7 mouse cellular contexts compared by ENCODE assay signal in genomic region chr17:15379741-15380526, GRCm38 (mm10). TPM values are rescaled to one million over a fixed set of nuclear protein-coding genes. Genes with fewer than 3 reads are reported as not detected.
DNase-seq lines count a peak whose midpoint lies in the region; ATAC-seq and TF ChIP-seq lines count a peak whose summit lies in the region.

No protein-coding gene starts in this region.

- H3K9ac ChIP-seq in lung, postnatal 0 days (replicated peaks; ENCODE audit: low read depth), result no peak overlapping the region
- peak overlapping the region; percentile 66 for H3K9ac ChIP-seq in forebrain, embryonic 14.5 days (ENCODE audit: low read length)
- no peak overlapping the region for H3K9ac ChIP-seq in liver, embryonic 11.5 days (ENCODE audit: low read depth, low read length)
- peak overlapping the region; percentile 70 for H3K9ac ChIP-seq in stomach, embryonic 16.5 days (ENCODE audit: low read length)

- no peak for DNase-seq in lung, postnatal 0 days (ENCODE audit: low spot score)
- no peak for DNase-seq in lung, postnatal 36 days
- DNase-seq in forebrain, embryonic 14.5 days (ENCODE audit: low spot score), result peak; percentile 67
- peak; percentile 27 for DNase-seq in liver, embryonic 11.5 days (ENCODE audit: low spot score)
- DNase-seq in ovary, postnatal 14 days (ENCODE audit: low spot score), result no peak
- DNase-seq in gastrocnemius, postnatal 36 days, result no peak

- peaks cover 4% of the 10 kb centered on the region; the same call in 1 of the 2 replicates for H3K4me1 ChIP-seq in lung, postnatal 0 days (ENCODE audit: insufficient read depth, low read depth, low read length)
- peaks cover 32% of the 10 kb centered on the region for H3K4me1 ChIP-seq in forebrain, embryonic 14.5 days (ENCODE audit: control insufficient read depth, insufficient read depth, low read length)
- H3K4me1 ChIP-seq in liver, embryonic 11.5 days (replicated peaks; ENCODE audit: control insufficient read depth, insufficient read depth, low read length), result peaks cover 6% of the 10 kb centered on the region; the same call in 1 of the 2 replicates
- H3K4me1 ChIP-seq in stomach, embryonic 16.5 days (ENCODE audit: control insufficient read depth, insufficient read depth, low read length), result peaks cover 23% of the 10 kb centered on the region

- ATAC-seq in lung, postnatal 0 days, result no peak
- no peak for ATAC-seq in forebrain, embryonic 14.5 days
- no peak for ATAC-seq in liver, embryonic 11.5 days (replicated peaks; ENCODE audit: low FRiP score)
- ATAC-seq in stomach, embryonic 16.5 days (ENCODE audit: insufficient read depth, low FRiP score), result no peak

- H3K27me3 ChIP-seq in lung, postnatal 0 days (replicated peaks; ENCODE audit: insufficient read depth, low read length), result peaks cover 40% of the 10 kb centered on the region
- H3K27me3 ChIP-seq in forebrain, embryonic 14.5 days (replicated peaks; ENCODE audit: control insufficient read depth, insufficient read depth, low read length), result no peaks in the 10 kb centered on the region
- H3K27me3 ChIP-seq in liver, embryonic 11.5 days (replicated peaks; ENCODE audit: control insufficient read depth, insufficient read depth, low read length), result peaks cover 82% of the 10 kb centered on the region
- peaks cover 20% of the 10 kb centered on the region for H3K27me3 ChIP-seq in stomach, embryonic 16.5 days (ENCODE audit: control insufficient read depth, insufficient read depth, low read length)

- intact Hi-C loops in gastrocnemius, postnatal 36 days (cut with DNase I), result loop anchor here (2.0 kb wide), 1 partner anchor 197 kb away; no protein-coding TSS in a partner anchor

- H3K4me2 ChIP-seq in lung, postnatal 0 days (replicated peaks; ENCODE audit: low read depth, low read length), result peak overlapping the region; percentile 70
- H3K4me2 ChIP-seq in forebrain, embryonic 14.5 days (ENCODE audit: low read length), result peak overlapping the region; percentile 92
- H3K4me2 ChIP-seq in liver, embryonic 11.5 days, result peak overlapping the region; percentile 69
- H3K4me2 ChIP-seq in stomach, embryonic 16.5 days (ENCODE audit: low read depth, low read length), result peak overlapping the region; percentile 80

- peak overlapping the region; percentile 37 for H3K4me3 ChIP-seq in lung, postnatal 0 days (ENCODE audit: low read depth, low read length)
- peak overlapping the region; percentile 40 for H3K4me3 ChIP-seq in forebrain, embryonic 14.5 days (ENCODE audit: low read depth, low read length)
- H3K4me3 ChIP-seq in liver, embryonic 11.5 days (ENCODE audit: low read depth, low read length), result peak overlapping the region; percentile 42
- H3K4me3 ChIP-seq in stomach, embryonic 16.5 days (replicated peaks; ENCODE audit: low read length), result peak overlapping the region; percentile 51

- H3K9me3 ChIP-seq in lung, postnatal 0 days (ENCODE audit: low read length), result no peaks in the 10 kb centered on the region
- no peaks in the 10 kb centered on the region for H3K9me3 ChIP-seq in forebrain, embryonic 14.5 days (replicated peaks; ENCODE audit: control insufficient read depth, low read length)
- no peaks in the 10 kb centered on the region for H3K9me3 ChIP-seq in liver, embryonic 11.5 days (ENCODE audit: control insufficient read depth, low read length)
- H3K9me3 ChIP-seq in stomach, embryonic 16.5 days (replicated peaks; ENCODE audit: control insufficient read depth, low read length), result no peaks in the 10 kb centered on the region

- H3K36me3 ChIP-seq in lung, postnatal 0 days (ENCODE audit: insufficient read depth, low read length), result no peaks in the 10 kb centered on the region
- no peaks in the 10 kb centered on the region for H3K36me3 ChIP-seq in forebrain, embryonic 14.5 days (ENCODE audit: control insufficient read depth, insufficient read depth, low read length)
- no peaks in the 10 kb centered on the region for H3K36me3 ChIP-seq in liver, embryonic 11.5 days (ENCODE audit: control insufficient read depth, insufficient read depth, low read length)
- H3K36me3 ChIP-seq in stomach, embryonic 16.5 days (ENCODE audit: control insufficient read depth, insufficient read depth, low read length), result no peaks in the 10 kb centered on the region

- WGBS in lung, postnatal 0 days, result 14% methylated on average over 17 of the region's 17 CpGs
- WGBS in forebrain, embryonic 14.5 days, result 3% methylated on average over 17 of the region's 17 CpGs
- WGBS in liver, embryonic 11.5 days, result 12% methylated on average over 17 of the region's 17 CpGs
- WGBS in stomach, embryonic 16.5 days, result 19% methylated on average over 17 of the region's 17 CpGs

- H3K27ac ChIP-seq in lung, postnatal 0 days (ENCODE audit: low read length), result no peak overlapping the region
- peak overlapping the region; percentile 99 for H3K27ac ChIP-seq in forebrain, embryonic 14.5 days (ENCODE audit: low read depth, low read length)
- no peak overlapping the region for H3K27ac ChIP-seq in liver, embryonic 11.5 days (ENCODE audit: low read depth, low read length)
- peak overlapping the region; percentile 1; the same call in 1 of the 2 replicates for H3K27ac ChIP-seq in stomach, embryonic 16.5 days (ENCODE audit: low read length)

- no peak for TF ChIP-seq CTCF in lung, postnatal 0 days (IDR thresholded peaks at IDR 0.05)

- no peak for TF ChIP-seq EP300 in lung, postnatal 0 days (IDR thresholded peaks at IDR 0.05)

RNA-seq across cellular contexts. Expression of gene Dll1, which starts 3.3 kb away (rescaled TPM):
- polyA plus RNA-seq in lung, postnatal 0 days (2015; fragmentation: Nextera tagmentation; extraction: Ambion mirVana), result 8.2 and 9.4 TPM in 2 replicates
- 24.3 and 29.4 TPM in 2 replicates for polyA plus RNA-seq in forebrain, embryonic 14.5 days (2014; fragmentation: Nextera tagmentation; extraction: Ambion mirVana)
- 2.2 and 2.3 TPM in 2 replicates for polyA plus RNA-seq in liver, embryonic 11.5 days (2014; fragmentation: Nextera tagmentation; extraction: Ambion mirVana)
- polyA plus RNA-seq in stomach, embryonic 16.5 days (2015; fragmentation: Nextera tagmentation; extraction: Ambion mirVana), result 13.0 and 13.6 TPM in 2 replicates
- 1 to 10 TPM; 3.2 to 3.4 TPM for total RNA-seq in gastrocnemius, postnatal 36 days (2021)

RNA-seq across cellular contexts. Expression of gene Fam120b, which starts 16.1 kb away (rescaled TPM):
- polyA plus RNA-seq in lung, postnatal 0 days (2015; fragmentation: Nextera tagmentation; extraction: Ambion mirVana), result 11.2 and 15.2 TPM in 2 replicates
- polyA plus RNA-seq in forebrain, embryonic 14.5 days (2014; fragmentation: Nextera tagmentation; extraction: Ambion mirVana), result 36.0 and 45.3 TPM in 2 replicates
- 13.0 and 15.3 TPM in 2 replicates for polyA plus RNA-seq in liver, embryonic 11.5 days (2014; fragmentation: Nextera tagmentation; extraction: Ambion mirVana)
- polyA plus RNA-seq in stomach, embryonic 16.5 days (2015; fragmentation: Nextera tagmentation; extraction: Ambion mirVana), result 27.8 and 28.8 TPM in 2 replicates
- 1 to 10 TPM; 7.8 to 9.9 TPM for total RNA-seq in gastrocnemius, postnatal 36 days (2021)

Comparison
In these comparisons a context has a peak if more than half of its experiments do, and no peak if none do; other contexts are left out.
1. DNase-seq: peak in forebrain, embryonic 14.5 days (single experiment) and liver, embryonic 11.5 days (single experiment); none in lung, postnatal 0 days (single experiment), lung, postnatal 36 days (single experiment), ovary, postnatal 14 days (single experiment) and gastrocnemius, postnatal 36 days (0 of 2).
2. H3K27ac ChIP-seq: peak in forebrain, embryonic 14.5 days (single experiment) and stomach, embryonic 16.5 days (single experiment); none in lung, postnatal 0 days (single experiment) and liver, embryonic 11.5 days (single experiment).
3. H3K9ac ChIP-seq: peak in forebrain, embryonic 14.5 days (single experiment) and stomach, embryonic 16.5 days (single experiment); none in lung, postnatal 0 days (single experiment) and liver, embryonic 11.5 days (single experiment).
4. Peak in every context shown above with its lines, with median percentiles within 50 percentile points of each other: H3K4me2 ChIP-seq and H3K4me3 ChIP-seq.